Mouse (Mus musculus) heart, adult 2 months (tissue): Measurements from ENCODE around the gene Fli1.

Experiments used
- CTCF ChIP-seq: fragments of 200-600 bp; IDR thresholded peaks from 2 replicates; pipeline ENCODE4 v1.8.1; 2022; ENCODE audit warnings: antibody characterized with exemption, mild to moderate bottlenecking, moderate library complexity
- EP300 ChIP-seq: fragments of 200-500 bp; IDR thresholded peaks from 2 replicates; pipeline ENCODE4 v1.6.1; 2011; ENCODE audit warnings: low read depth, low read length, control low read depth; ENCODE audit not compliant: insufficient read depth
- POLR2A ChIP-seq: fragments of 200-500 bp; IDR thresholded peaks from 2 replicates; pipeline ENCODE4 v1.6.1; 2011; ENCODE audit warnings: mild to moderate bottlenecking, low read depth, low read length, control low read depth; ENCODE audit not compliant: insufficient read depth

- TF ChIP-seq CTCF (no peak), EP300 (no peak), POLR2A (no peak)
These were observed 117.3 kb downstream of the Fli1 start for GRCm38 (mm10) chr9:32425321-32425720.
